In genomic region chr1:105669700-105670099, GRCm38 (mm10) we compare ENCODE assay signal across 23 mouse cellular contexts. TPM values are rescaled to one million over a fixed set of nuclear protein-coding genes. Genes with fewer than 3 reads are reported as not detected.
A peak's percentile ranks its signal among the peaks of the same experiment; 100 is the strongest.
DNase-seq lines count a peak whose midpoint lies in the region; ATAC-seq and TF ChIP-seq lines count a peak whose summit lies in the region.
"Had no signal": no experiment of that assay in that cellular context is flagged by ENCODE, and none has a peak within 500 bp of the region (broad histone marks: within the 10 kb centered on the region; RNA-seq: fewer than 3 reads in every experiment).

No protein-coding gene starts in this region.

- peaks cover 49% of the 10 kb centered on the region for H3K4me1 ChIP-seq in megakaryocyte, embryonic 14.5 days
- H3K4me1 ChIP-seq in MEL (ENCODE audit: control insufficient read depth in 1 of 2, insufficient read depth in 2 of 2, low read length in 2 of 2), result peaks cover 10 to 30% of the 10 kb centered on the region in 2 experiments

- peak; percentile 11 for DNase-seq in lung, postnatal 25 days (ENCODE audit: low spot score)
- no peak for DNase-seq in lung, postnatal 10 days
- DNase-seq in MEL (ENCODE audit: low read depth, low spot score), result no peak
- DNase-seq in left cerebral cortex, postnatal 36 days (ENCODE audit: low spot score in 2 of 2), result no peak
- no peak for DNase-seq in frontal cortex, adult 2 months (ENCODE audit: extremely low spot score in 1 of 2, low spot score in 1 of 2)
- DNase-seq: adrenal gland, adult 8-10 months; adrenal gland, postnatal 14 days; adrenal gland, postnatal 36 days; cerebellum, adult 11-12 months; cerebellum, adult 2 months; cerebellum, adult 9-10 months; cerebellum, postnatal 10 days; cerebellum, postnatal 25 days; forebrain, postnatal 0 days had no signal

- peak overlapping the region; percentile 46 for H3K4me3 ChIP-seq in megakaryocyte, embryonic 14.5 days (replicated peaks)
- no peak overlapping the region for H3K4me3 ChIP-seq in MEL (ENCODE audit: control insufficient read depth in 1 of 2, insufficient read depth in 1 of 2, low read depth in 2 of 2, low read length in 2 of 2)
- H3K4me3 ChIP-seq: embryonic facial prominence, embryonic 10.5 days; embryonic facial prominence, embryonic 12.5 days; forebrain, embryonic 13.5 days; forebrain, embryonic 15.5 days had no signal

- no peaks in the 10 kb centered on the region for H3K9me3 ChIP-seq in megakaryocyte, embryonic 14.5 days
- no peaks in the 10 kb centered on the region for H3K9me3 ChIP-seq in MEL (replicated peaks; ENCODE audit: insufficient read depth, low read length)
- H3K9me3 ChIP-seq: embryonic facial prominence, embryonic 10.5 days; embryonic facial prominence, embryonic 12.5 days; forebrain, embryonic 13.5 days; forebrain, embryonic 15.5 days; G1E had no signal

- no peak for TF ChIP-seq RAD21 in MEL (IDR thresholded peaks at IDR 0.05; ENCODE audit: low read depth, low read length)

- no peak overlapping the region for H3K27ac ChIP-seq in MEL (ENCODE audit: control insufficient read depth, low read depth, low read length)
- H3K27ac ChIP-seq: embryonic facial prominence, embryonic 10.5 days; embryonic facial prominence, embryonic 12.5 days; forebrain, embryonic 13.5 days; forebrain, embryonic 15.5 days had no signal

- no peak for TF ChIP-seq CTCF in MEL (IDR thresholded peaks at IDR 0.05 in 2 of 3, conservative IDR thresholded peaks at IDR 0.05 in 1 of 3; ENCODE audit: control insufficient read depth in 1 of 3, insufficient read depth in 1 of 3, low read depth in 2 of 3, low read length in 3 of 3, poor library complexity in 1 of 3, severe bottlenecking in 1 of 3)

- TF ChIP-seq POLR2A in MEL (IDR thresholded peaks at IDR 0.05; ENCODE audit: control insufficient read depth in 1 of 2, insufficient read depth in 1 of 2, low read depth in 1 of 2, low read length in 2 of 2, poor library complexity in 1 of 2), result no peak

- H3K36me3 ChIP-seq in megakaryocyte, embryonic 14.5 days (replicated peaks; ENCODE audit: low read length), result peaks cover 35% of the 10 kb centered on the region
- peaks cover 5 to 57% of the 10 kb centered on the region in 2 experiments for H3K36me3 ChIP-seq in MEL (ENCODE audit: control insufficient read depth in 1 of 2, insufficient read depth in 2 of 2, low read length in 2 of 2)
- H3K36me3 ChIP-seq: embryonic facial prominence, embryonic 12.5 days; forebrain, embryonic 15.5 days had no signal

- H3K79me2 ChIP-seq in MEL (ENCODE audit: control insufficient read depth, insufficient read depth, low read length, poor library complexity), result peaks cover 57% of the 10 kb centered on the region

- H3K27me3 ChIP-seq in megakaryocyte, embryonic 14.5 days (replicated peaks), result no peaks in the 10 kb centered on the region
- H3K27me3 ChIP-seq in MEL (ENCODE audit: control insufficient read depth in 1 of 2, insufficient read depth in 2 of 2, low read length in 2 of 2), result no peaks in the 10 kb centered on the region
- H3K27me3 ChIP-seq: embryonic facial prominence, embryonic 12.5 days; forebrain, embryonic 13.5 days; forebrain, embryonic 15.5 days; Patski had no signal

- intact Hi-C loops in left cerebral cortex, postnatal 36 days (cut with DNase I), result loop anchor here (10.0 kb wide), 1 partner anchor 325 kb away; the partner anchor contains the start of gene Zcchc2

- H3K9ac ChIP-seq in MEL (ENCODE audit: control insufficient read depth, low read depth, low read length, poor library complexity, severe bottlenecking), result no peak overlapping the region
- H3K9ac ChIP-seq: embryonic facial prominence, embryonic 12.5 days; forebrain, embryonic 13.5 days; forebrain, embryonic 15.5 days; forebrain, postnatal 0 days had no signal

- TF ChIP-seq EP300 in MEL (IDR thresholded peaks at IDR 0.05; ENCODE audit: low read depth in 1 of 2, low read length in 2 of 2), result no peak

- ATAC-seq in megakaryocyte, adult 5-6 weeks (ENCODE audit: poor library complexity, severe bottlenecking), result no peak
- ATAC-seq: activated CD4-positive, CD25-positive, alpha-beta regulatory T cell, adult 4 months; forebrain, embryonic 13.5 days; forebrain, embryonic 15.5 days; forebrain, postnatal 0 days; Patski had no signal

TF ChIP-seq in MEL, 35 proteins besides CTCF, POLR2A, EP300 and RAD21:
- TF ChIP-seq ZNF384 (IDR thresholded peaks at IDR 0.05; ENCODE audit: low read depth, low read length) (peak; percentile 65), ZMIZ1 (IDR thresholded peaks at IDR 0.05; ENCODE audit: low read depth, low read length) (no peak), NRF1 (IDR thresholded peaks at IDR 0.05; ENCODE audit: insufficient read depth, low read depth, low read length, poor library complexity, severe bottlenecking) (no peak), USF2 (IDR thresholded peaks at IDR 0.05; ENCODE audit: borderline replicate concordance in 1 of 2, insufficient read depth in 1 of 2, low read depth in 1 of 2, low read length in 2 of 2) (no peak), ELF1 (IDR thresholded peaks at IDR 0.05; ENCODE audit: low read depth, low read length) (no peak), ETS1 (IDR thresholded peaks at IDR 0.05; ENCODE audit: low read depth, low read length) (no peak)
TF ChIP-seq in MEL: peak in this region for 1.

RNA-seq across cellular contexts. Expression of gene Relch, which starts 6.0 kb away (rescaled TPM):
- 25.5 and 40.6 TPM in 2 replicates for polyA plus RNA-seq in megakaryocyte, embryonic 14.5 days (2012; ENCODE audit: insufficient read depth, low replicate concordance)
- total RNA-seq in megakaryocyte, adult 5-6 weeks (2015), result 48.7 and 57.3 TPM in 2 replicates
- total RNA-seq in megakaryocyte, adult 5-6 weeks (2017), result 45.0 and 47.5 TPM in 2 replicates
- 29.2 and 31.4 TPM in 2 replicates for total RNA-seq in MEL (2012; rRNA removed)
- polyA plus RNA-seq in MEL (2012; ENCODE audit: insufficient read depth in 1 of 2, insufficient read length in 2 of 2, low read depth in 1 of 2, low replicate concordance in 2 of 2, missing spikeins in 1 of 2), result 10 to 100 TPM; 39.0 to 41.9 TPM
- total RNA-seq in left cerebral cortex, postnatal 36 days (2021), result 100 to 1,000 TPM in 1 of 2 experiments, 10 to 100 TPM in 1; 88.2 to 109 TPM
- 39.0 and 43.0 TPM in 2 replicates for polyA plus RNA-seq in frontal cortex, adult 2 months (2012; rRNA removed)

RNA-seq across cellular contexts. Expression of gene Pign, which starts 6.2 kb away (rescaled TPM):
- 0.84 and 1.9 TPM in 2 replicates for polyA plus RNA-seq in megakaryocyte, embryonic 14.5 days (2012; ENCODE audit: insufficient read depth, low replicate concordance)
- total RNA-seq in megakaryocyte, adult 5-6 weeks (2015), result 15.3 and 15.7 TPM in 2 replicates
- 18.0 and 48.9 TPM in 2 replicates for total RNA-seq in megakaryocyte, adult 5-6 weeks (2017)
- total RNA-seq in MEL (2012; rRNA removed), result 36.1 and 38.8 TPM in 2 replicates
- polyA plus RNA-seq in MEL (2012; ENCODE audit: insufficient read depth in 1 of 2, insufficient read length in 2 of 2, low read depth in 1 of 2, low replicate concordance in 2 of 2, missing spikeins in 1 of 2), result 10 to 100 TPM; 27.1 to 59.0 TPM
- total RNA-seq in left cerebral cortex, postnatal 36 days (2021), result 10 to 100 TPM; 17.8 to 19.2 TPM
- 11.7 and 17.2 TPM in 2 replicates for polyA plus RNA-seq in frontal cortex, adult 2 months (2012; rRNA removed)
